Mouse (Mus musculus) hindbrain, embryonic 11.5 days (tissue): ENCODE data around the gene A330070K13Rik. TPM values are rescaled to one million over a fixed set of nuclear protein-coding genes. Genes with fewer than 3 reads are reported as not detected.
A peak's percentile ranks its signal among the peaks of the same experiment; 100 is the strongest.

Experiments used
- ATAC-seq: fragments of 200-750 bp; cut with Nextera tagmentation; 2 replicates; pipeline ENCODE4 v1.8.0; 2017; ENCODE audit warnings: mild to moderate bottlenecking, moderate TSS enrichment, moderate library complexity; ENCODE audit not compliant: low FRiP score
- DNase-seq: peaks from one replicate; pipeline ENCODE4 v3.0.0-alpha.2; 2015; ENCODE audit warnings: low spot score
- H3K27ac ChIP-seq: fragments of 300-500 bp; sonication (generic); 2 replicates; pipeline ENCODE4 v1.5.1; 2014; ENCODE audit warnings: mild to moderate bottlenecking, low read depth, low read length
- H3K27me3 ChIP-seq: fragments of 300-500 bp; sonication (generic); 2 replicates; pipeline ENCODE4 v1.6.1; 2014; ENCODE audit warnings: mild to moderate bottlenecking, low read length, moderate library complexity, mixed read lengths; ENCODE audit not compliant: control insufficient read depth, insufficient read depth
- H3K36me3 ChIP-seq: fragments of 300-500 bp; sonication (generic); 2 replicates; pipeline ENCODE4 v1.6.1; 2014; ENCODE audit warnings: mild to moderate bottlenecking, low read length, moderate library complexity, mixed read lengths; ENCODE audit not compliant: control insufficient read depth, insufficient read depth
- H3K4me1 ChIP-seq: fragments of 300-500 bp; sonication (generic); replicated peaks from 2 replicates; pipeline ENCODE4 v1.6.1; 2014; ENCODE audit warnings: low read length, mixed read lengths; ENCODE audit not compliant: control insufficient read depth, insufficient read depth
- H3K4me2 ChIP-seq: fragments of 300-500 bp; sonication (generic); replicated peaks from 2 replicates; pipeline ENCODE4 v1.6.1; 2014; ENCODE audit warnings: mild to moderate bottlenecking, low read depth, low read length
- H3K4me3 ChIP-seq: fragments of 300-500 bp; sonication (generic); 2 replicates; pipeline ENCODE4 v1.5.1; 2014; ENCODE audit warnings: low read depth, low read length
- H3K9ac ChIP-seq: fragments of 300-500 bp; sonication (generic); 2 replicates; pipeline ENCODE4 v1.6.1; 2014; ENCODE audit warnings: low read depth, low read length
- H3K9me3 ChIP-seq: fragments of 300-500 bp; sonication (generic); 2 replicates; pipeline ENCODE4 v1.6.1; 2016; ENCODE audit warnings: low read length; ENCODE audit not compliant: control insufficient read depth
- WGBS: fragments of 180-500 bp; shearing (Covaris S2); extraction: QIAGEN DNeasy Blood & Tissue Kit; methylation state at CpG from one replicate; pipeline ENCODE4 v1.1.7; 2014; 5-methylcytosine and 5-hydroxymethylcytosine counted together
- polyA plus RNA-seq: library from polyadenylated mRNA; unstranded; fragments of >200 nt; fragmentation: Nextera tagmentation; extraction: Ambion mirVana; gene quantifications from 2 replicates; pipeline ENCODE4 v1.2.1, GENCODE M21; 2014

A330070K13Rik gene
- polyA plus RNA-seq, 1 experiment from 2014 or later: not detected

GRCm38 (mm10) chr5:130386418-130386817 is 2.0 kb upstream of the A330070K13Rik start:
- Histone ChIP-seq H3K4me3 (no peak overlapping the region), H3K9me3 (no peaks in the 10 kb centered on the region), H3K27me3 (no peaks in the 10 kb centered on the region), H3K4me2 (no peak overlapping the region), H3K27ac (peak overlapping the region; percentile 9; the same call in 1 of the 2 replicates), H3K36me3 (no peaks in the 10 kb centered on the region), H3K9ac (no peak overlapping the region), H3K4me1 (no peaks in the 10 kb centered on the region)
- peak; percentile 61 for DNase-seq
- 30% methylated on average over 7 of the region's 7 CpGs for WGBS
- ATAC-seq: peak; percentile 56; the same call in 1 of the 2 replicates

GRCm38 (mm10) chr5:130375411-130375810 is 9.0 kb downstream of the A330070K13Rik start:
- H3K4me3 ChIP-seq: no peak overlapping the region
- no peak overlapping the region for H3K9ac ChIP-seq
- H3K9me3 ChIP-seq: no peaks in the 10 kb centered on the region
- no peak for DNase-seq
- H3K4me1 ChIP-seq: no peaks in the 10 kb centered on the region
- no peaks in the 10 kb centered on the region for H3K36me3 ChIP-seq
- no peak overlapping the region for H3K27ac ChIP-seq
- 89% methylated on average over 3 of the region's 3 CpGs for WGBS
- no peaks in the 10 kb centered on the region for H3K27me3 ChIP-seq
- ATAC-seq: no peak
- H3K4me2 ChIP-seq: no peak overlapping the region

GRCm38 (mm10) chr5:130369237-130369636 is 15.2 kb downstream of the A330070K13Rik start, which contains the start of gene Caln1:
Caln1 (plus strand) TSS chr5:130369455.
- H3K4me1 ChIP-seq: no peaks in the 10 kb centered on the region
- DNase-seq (no peak), ATAC-seq (no peak)
- no peaks in the 10 kb centered on the region for H3K36me3 ChIP-seq
- 87% methylated on average over 11 of the region's 11 CpGs for WGBS
- H3K9ac ChIP-seq: no peak within 1 kb of the TSS
- no peak within 1 kb of the TSS for H3K4me3 ChIP-seq
- no peaks in the 10 kb centered on the region for H3K9me3 ChIP-seq
- no peaks in the 10 kb centered on the region for H3K27me3 ChIP-seq
- no peak within 1 kb of the TSS for H3K4me2 ChIP-seq
- H3K27ac ChIP-seq: no peak within 1 kb of the TSS

- Histone ChIP-seq H3K4me2 (no peak overlapping the region), H3K27me3 (no peaks in the 10 kb centered on the region), H3K9ac (no peak overlapping the region), H3K9me3 (no peaks in the 10 kb centered on the region), H3K4me1 (no peaks in the 10 kb centered on the region), H3K36me3 (no peaks in the 10 kb centered on the region), H3K4me3 (no peak overlapping the region), H3K27ac (no peak overlapping the region)
- no peak for ATAC-seq
- no peak for DNase-seq
- WGBS: 80% methylated on average over 6 of the region's 6 CpGs
Observed at GRCm38 (mm10) chr5:130368236-130368635, 16.2 kb downstream of the A330070K13Rik start.

GRCm38 (mm10) chr5:130363773-130364172 is 20.7 kb downstream of the A330070K13Rik start:
- no peak overlapping the region for H3K4me2 ChIP-seq
- H3K9me3 ChIP-seq: no peaks in the 10 kb centered on the region
- H3K27ac ChIP-seq: no peak overlapping the region
- WGBS: 59% methylated on average over 3 of the region's 3 CpGs
- H3K4me3 ChIP-seq: no peak overlapping the region
- no peaks in the 10 kb centered on the region for H3K36me3 ChIP-seq
- H3K27me3 ChIP-seq: no peaks in the 10 kb centered on the region
- H3K9ac ChIP-seq: no peak overlapping the region
- no peaks in the 10 kb centered on the region for H3K4me1 ChIP-seq
- ATAC-seq (no peak), DNase-seq (peak; percentile 38)

- Histone ChIP-seq H3K36me3 (no peaks in the 10 kb centered on the region), H3K4me2 (no peak overlapping the region), H3K27ac (no peak overlapping the region), H3K9me3 (no peaks in the 10 kb centered on the region), H3K27me3 (no peaks in the 10 kb centered on the region), H3K9ac (no peak overlapping the region), H3K4me3 (no peak overlapping the region), H3K4me1 (no peaks in the 10 kb centered on the region)
- ATAC-seq (no peak), DNase-seq (no peak)
- 57% methylated on average over 4 of the region's 4 CpGs for WGBS
Observed at GRCm38 (mm10) chr5:130363111-130363510, 21.3 kb downstream of the A330070K13Rik start.

GRCm38 (mm10) chr5:130355223-130355622 is 29.2 kb downstream of the A330070K13Rik start:
- Histone ChIP-seq H3K9me3 (no peaks in the 10 kb centered on the region), H3K4me1 (no peaks in the 10 kb centered on the region), H3K4me3 (no peak overlapping the region), H3K36me3 (no peaks in the 10 kb centered on the region), H3K27ac (no peak overlapping the region), H3K4me2 (no peak overlapping the region), H3K27me3 (no peaks in the 10 kb centered on the region), H3K9ac (no peak overlapping the region)
- 69% methylated on average over 7 of the region's 7 CpGs for WGBS
- ATAC-seq (no peak), DNase-seq (no peak)

- 93% methylated on average over 2 of the region's 2 CpGs for WGBS
- H3K9ac ChIP-seq: no peak overlapping the region
- H3K9me3 ChIP-seq: no peaks in the 10 kb centered on the region
- no peak for ATAC-seq
- no peak overlapping the region for H3K4me3 ChIP-seq
- no peaks in the 10 kb centered on the region for H3K27me3 ChIP-seq
- no peaks in the 10 kb centered on the region for H3K4me1 ChIP-seq
- H3K36me3 ChIP-seq: no peaks in the 10 kb centered on the region
- no peak overlapping the region for H3K4me2 ChIP-seq
- no peak overlapping the region for H3K27ac ChIP-seq
- no peak for DNase-seq
Observed at GRCm38 (mm10) chr5:130345871-130346270, 38.6 kb downstream of the A330070K13Rik start.

GRCm38 (mm10) chr5:130344999-130345398 is 39.4 kb downstream of the A330070K13Rik start:
- no peak overlapping the region for H3K4me2 ChIP-seq
- H3K9ac ChIP-seq: no peak overlapping the region
- H3K36me3 ChIP-seq: no peaks in the 10 kb centered on the region
- H3K4me3 ChIP-seq: no peak overlapping the region
- WGBS: 91% methylated on average over 7 of the region's 7 CpGs
- H3K27me3 ChIP-seq: no peaks in the 10 kb centered on the region
- no peak for DNase-seq
- ATAC-seq: no peak
- H3K4me1 ChIP-seq: no peaks in the 10 kb centered on the region
- H3K9me3 ChIP-seq: no peaks in the 10 kb centered on the region
- no peak overlapping the region for H3K27ac ChIP-seq
